Mouse (Mus musculus) ovary, postnatal 14 days (tissue): ENCODE data around the gene Aprt.

Experiments
- DNase-seq: peaks from one replicate; pipeline ENCODE4 v3.0.0; 2022; ENCODE audit warnings: low spot score

Gene Aprt

DNA sequence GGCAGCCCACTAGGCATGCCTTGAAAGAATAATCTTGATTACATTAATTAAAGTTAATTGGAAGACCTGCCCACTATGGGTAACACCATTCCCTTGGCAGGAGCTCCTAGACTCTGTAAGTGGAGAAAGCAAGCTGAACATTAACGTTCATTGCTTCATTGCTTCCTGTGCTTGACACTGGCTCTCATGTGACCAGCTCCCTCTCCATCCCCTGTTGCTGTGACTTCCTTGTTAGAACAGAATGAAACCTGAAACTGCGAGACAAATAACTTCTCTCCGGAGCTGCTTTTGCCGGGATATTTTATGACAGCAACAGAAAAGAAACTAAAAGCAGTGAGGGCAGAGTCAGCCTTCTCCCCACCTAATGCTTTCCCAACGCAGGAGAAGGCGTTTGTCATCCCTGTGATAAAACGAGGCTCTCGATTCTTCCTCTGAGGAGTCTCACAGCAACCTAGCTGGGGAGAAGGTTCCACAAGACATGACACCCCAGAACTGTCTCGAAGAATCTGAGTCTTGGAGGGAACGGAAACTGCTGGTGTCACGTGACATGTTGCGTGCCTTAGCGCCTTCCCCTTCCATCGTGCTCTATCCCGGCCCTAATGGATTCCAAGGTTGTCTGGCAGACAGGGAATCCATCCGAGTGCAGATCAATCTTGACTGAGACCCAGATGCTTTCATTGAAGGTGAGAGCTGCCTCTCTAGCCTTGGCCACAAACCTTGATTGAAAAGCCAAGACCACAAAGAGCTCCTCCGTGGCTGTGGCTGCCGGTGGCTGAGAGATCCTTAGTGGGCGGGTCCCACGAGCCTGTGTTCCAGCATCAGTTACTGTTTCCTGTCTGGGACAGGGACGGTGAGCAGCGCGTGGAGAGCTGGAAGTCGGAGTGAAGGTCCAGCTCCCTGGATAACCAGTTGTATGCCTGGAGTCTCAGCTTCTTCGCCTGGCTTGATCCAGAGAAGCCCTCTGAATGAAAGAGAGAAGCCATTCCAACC lies 12.1 kb downstream of the Aprt start:
- no peak for DNase-seq

DNA sequence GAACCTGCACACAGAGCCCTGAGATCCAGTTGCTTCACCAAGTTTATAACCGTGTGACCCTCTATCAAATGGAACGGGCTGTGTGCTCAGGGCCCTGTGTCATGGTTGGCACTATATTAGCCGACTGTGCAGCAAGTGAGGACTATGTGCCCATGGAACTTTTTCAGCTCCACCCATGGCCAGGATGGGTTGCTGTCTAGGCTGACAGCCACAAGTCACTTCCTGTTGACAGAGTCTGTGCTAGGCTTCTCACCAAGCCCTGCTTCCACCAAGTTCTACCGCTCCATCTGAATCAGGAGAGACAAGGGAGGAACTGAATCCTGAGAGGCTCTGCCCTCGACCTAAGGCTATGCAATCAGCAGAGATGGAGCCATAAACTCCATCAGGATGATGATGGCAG lies 15.5 kb downstream of the Aprt start:
- DNase-seq = no peak

DNA sequence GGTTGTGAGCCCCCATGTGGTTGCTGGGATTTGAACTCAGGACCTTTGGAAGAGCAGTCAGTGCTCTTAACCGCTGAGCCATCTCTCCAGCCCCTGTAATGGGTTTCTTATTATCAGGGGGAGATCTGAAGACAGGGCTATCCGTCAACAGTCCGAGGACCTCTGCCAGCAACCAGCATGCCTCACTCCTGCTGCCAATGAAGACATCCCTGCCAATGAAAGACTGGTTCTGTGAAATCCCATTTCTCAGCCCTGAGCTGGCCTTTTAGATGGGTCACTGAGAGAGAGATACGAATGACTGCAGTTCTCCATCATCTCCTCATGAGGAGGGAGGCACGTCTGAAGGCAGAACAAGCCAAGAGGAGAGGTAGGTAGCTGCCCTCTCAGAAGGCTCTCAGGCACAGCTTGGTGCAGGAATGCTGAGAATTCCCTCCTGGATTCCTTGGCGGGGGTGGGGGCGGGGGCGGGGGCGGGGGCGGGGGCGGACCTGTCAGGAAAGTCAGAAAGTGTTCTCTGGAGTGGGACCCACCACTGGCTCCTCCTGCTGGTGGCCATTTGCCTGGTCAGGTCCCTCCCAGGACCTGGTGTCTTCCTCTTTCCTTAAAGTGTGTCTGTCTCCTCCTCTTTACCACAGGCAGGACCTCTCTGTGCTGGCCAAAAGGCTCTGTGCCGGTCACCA lies 17.9 kb downstream of the Aprt start:
- no peak for DNase-seq

DNA sequence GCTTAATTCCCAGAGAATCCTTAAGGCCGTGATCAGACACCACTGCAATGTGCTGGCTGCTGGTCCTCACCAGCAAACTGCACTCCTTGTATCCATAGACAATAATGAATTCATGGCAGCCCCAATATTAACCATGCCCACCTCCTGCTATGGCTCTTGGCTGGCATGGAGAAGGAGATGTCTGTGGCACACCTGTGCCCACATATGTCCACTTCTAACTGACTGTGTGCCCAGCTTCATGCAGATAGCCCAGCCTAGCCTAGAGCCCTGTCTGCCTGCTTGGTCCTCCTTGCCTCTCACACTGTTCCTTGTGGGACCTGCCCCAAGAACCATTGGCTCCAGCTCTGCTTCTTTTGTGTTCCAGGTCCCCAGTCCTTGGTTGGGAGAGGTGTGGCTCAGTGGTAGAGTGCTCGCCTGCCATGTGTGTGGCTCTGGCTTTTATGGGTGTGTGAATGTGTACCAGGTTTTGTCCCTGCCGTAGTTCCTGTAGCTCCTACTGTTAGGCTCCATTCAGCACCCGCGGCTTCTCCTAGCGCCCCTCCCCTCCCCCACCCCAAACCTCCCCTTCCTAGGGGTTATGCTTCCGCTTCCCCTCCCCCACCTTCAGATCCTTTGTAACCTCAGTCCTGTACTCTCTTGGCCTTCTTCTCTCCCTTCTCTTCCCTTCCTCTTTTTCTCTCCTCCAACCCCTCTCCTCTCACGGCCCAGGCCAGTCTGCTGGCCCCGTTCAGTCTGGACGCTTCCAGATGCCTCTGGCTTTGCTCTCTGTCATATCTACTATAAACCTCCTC lies 19.3 kb downstream of the Aprt start:
- DNase-seq = no peak

- DNase-seq = no peak
Measured at GRCm38 (mm10) chr8:122556030-122557009, 20.4 kb downstream of the Aprt start.

GRCm38 (mm10) chr8:122554786-122555185 lies 21.9 kb downstream of the Aprt start:
- DNase-seq = no peak

DNA sequence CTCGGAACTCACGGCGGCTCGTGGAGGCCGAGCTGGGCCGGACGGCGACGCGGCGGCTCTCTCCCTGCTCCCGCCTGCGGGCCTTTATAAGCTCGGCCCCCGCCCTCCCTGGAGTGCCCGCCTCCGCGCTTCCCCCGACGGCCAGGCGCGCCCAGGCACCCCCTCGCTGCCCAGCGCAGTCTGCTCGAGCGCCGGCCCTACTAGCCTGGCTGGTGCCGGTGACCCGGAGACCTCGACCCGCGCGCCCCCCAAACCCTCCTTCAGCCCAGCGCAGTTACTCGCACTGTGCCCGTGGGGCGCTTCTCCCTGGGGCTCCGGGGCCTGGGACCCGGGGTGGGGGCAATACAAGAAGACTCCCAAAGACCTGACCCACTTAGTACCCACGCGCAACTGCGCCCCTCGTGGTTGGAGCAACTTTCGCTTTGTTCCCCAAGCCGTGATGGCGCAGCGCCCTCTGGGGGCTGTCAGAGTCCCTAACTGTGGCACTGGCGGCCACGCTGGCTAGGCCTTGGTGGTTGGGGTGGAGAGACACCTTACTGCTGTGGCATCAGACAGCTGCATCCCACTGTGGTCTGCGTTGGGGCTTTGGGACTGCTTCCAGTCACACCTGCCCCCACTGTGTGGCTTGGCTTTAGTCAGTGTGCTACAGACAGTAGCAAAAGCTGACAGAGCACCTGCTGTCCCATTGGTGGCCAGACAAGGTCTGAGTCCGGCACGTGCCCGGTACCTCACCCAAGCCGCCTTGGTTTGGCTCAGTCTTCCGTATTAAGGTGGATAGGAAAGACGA lies 25.3 kb downstream of the Aprt start, which contains the start of gene Piezo1:
Gene Piezo1, minus strand, starts transcription at position 65 of the 787 bp plus-strand sequence.
- peak; percentile 94 for DNase-seq

DNA sequence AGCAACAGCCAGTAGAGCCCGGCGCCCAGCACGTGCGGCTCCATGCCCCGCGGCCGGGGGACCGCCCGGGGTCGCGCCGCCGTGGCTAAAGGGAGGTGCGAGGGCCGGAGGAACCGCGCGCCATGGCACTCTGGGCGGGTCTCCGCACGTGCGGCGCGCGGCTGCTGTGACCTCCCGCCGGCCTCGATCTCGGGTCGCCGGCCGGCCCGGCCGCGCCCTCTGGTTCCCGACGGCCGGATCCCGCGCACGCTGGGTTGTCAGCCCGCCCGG lies 25.8 kb downstream of the Aprt start:
- DNase-seq = no peak

DNA sequence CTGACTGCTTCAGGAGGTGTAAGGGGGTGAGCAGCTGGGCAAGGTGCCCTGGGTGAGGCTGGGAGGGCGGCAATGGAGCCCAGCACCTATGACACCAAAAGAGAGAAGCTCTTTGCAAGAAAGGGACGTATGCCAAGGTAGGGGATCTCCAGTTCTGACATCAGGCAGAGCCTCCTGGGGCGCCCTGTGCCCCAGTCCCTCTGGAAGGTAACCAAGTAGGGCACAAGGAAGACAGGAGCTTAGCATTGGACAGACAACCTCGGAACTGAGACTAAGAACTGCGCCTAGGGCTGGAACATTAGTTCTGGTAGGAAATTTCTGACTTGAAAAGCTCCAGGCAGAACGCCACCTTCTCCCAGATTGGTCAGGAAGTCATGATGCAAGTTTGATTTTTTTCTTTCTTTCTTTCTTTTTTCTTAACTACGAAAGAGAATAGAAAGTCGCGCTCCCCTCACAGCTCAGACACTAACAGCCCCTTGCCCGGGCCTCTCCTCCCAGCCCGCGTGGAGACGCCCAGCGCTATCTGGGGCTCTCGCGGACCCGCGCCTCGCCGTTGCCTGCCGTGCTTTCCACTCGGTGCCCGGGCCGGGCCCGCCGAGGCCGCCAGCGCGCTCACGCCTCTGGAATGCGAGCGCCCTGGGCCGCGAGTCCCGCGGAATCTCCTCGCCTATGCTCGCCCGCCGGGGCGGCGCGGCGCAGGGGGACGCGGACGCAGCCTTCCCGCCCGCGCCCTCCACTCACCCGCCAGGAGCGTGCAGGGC lies 26.3 kb downstream of the Aprt start:
- peak; percentile 53 for DNase-seq

DNA sequence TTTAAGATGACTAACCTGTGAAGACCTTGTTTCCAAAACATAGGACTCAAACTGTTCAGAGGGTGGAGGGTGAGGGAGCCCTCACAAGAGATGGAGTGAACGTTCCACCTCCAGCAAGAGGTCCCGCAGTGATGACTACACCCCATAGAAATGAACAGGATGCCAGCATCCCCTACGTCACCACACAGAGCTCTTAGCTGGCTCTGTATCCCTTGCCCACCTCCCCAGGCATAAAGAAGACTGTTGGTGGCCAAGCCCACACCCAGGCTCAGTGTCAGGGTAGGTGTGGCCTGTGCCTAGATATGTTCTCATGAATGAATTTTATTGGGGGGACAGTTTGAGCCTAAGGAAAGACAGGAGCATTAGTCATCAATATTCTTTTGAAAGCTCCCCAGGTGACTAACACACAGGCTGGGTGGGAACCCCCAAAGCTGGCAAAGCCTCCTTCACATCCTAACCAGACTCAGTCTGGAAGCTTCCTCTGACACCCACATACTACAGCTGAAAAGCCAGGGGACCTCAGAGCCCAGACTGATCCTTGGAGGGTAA lies 27.7 kb downstream of the Aprt start:
- no peak for DNase-seq

DNA sequence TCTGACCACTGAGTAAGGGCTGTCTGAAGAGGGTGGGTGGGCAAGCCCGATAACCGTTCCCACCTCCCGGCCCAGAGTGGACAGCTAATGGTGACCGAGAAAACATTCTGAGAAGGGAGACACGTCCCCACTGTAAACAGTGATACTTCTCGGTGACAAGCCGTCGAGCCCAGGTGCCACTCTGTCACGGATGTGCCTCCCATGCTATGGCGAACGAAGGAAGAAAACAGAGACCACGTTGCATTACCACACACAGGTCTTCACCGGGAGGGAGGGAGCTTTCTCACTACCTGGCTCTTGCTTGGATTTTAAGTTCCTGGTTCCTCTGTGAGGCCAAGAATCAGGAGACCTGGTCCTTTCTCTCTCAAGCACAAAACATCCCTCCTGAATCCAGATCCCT lies 28.4 kb downstream of the Aprt start:
- no peak for DNase-seq

- no peak for DNase-seq
Measured at GRCm38 (mm10) chr8:122547815-122548214, 28.9 kb downstream of the Aprt start.

GRCm38 (mm10) chr8:122546811-122547453 lies 29.8 kb downstream of the Aprt start:
- DNase-seq = no peak

DNA sequence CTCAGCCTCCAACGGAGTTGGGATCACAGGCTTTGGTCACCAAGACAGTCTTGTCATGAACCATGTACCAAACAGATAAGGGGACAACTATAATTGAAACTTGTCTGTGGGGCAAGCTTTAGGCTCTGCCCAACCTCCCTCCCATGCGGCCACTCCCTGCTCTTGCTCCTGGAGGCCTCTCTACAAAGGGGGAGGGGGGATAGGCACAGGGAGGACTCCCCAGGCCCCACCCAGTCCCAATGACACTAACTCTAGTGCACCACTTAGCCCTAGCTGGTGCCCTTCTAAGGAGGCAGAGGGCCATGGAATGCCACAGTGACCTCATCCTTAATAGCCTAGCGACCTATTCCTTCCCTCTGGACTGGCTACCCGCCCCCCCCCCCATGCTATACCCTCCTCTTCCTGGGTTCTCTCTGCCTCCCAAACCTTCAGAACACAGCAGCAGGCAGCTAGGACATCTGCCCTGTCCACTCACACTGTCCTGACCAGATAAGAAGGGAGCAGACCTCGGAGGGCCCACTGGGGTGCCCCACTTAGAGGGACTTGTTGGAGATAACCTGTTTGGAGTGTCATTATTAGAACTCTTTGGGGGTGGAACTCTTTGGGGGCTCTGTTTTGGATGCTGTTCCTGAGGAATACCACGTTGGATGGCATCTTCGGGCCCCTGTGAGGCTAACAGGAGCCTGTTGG lies 30.5 kb downstream of the Aprt start:
- no peak for DNase-seq

DNA sequence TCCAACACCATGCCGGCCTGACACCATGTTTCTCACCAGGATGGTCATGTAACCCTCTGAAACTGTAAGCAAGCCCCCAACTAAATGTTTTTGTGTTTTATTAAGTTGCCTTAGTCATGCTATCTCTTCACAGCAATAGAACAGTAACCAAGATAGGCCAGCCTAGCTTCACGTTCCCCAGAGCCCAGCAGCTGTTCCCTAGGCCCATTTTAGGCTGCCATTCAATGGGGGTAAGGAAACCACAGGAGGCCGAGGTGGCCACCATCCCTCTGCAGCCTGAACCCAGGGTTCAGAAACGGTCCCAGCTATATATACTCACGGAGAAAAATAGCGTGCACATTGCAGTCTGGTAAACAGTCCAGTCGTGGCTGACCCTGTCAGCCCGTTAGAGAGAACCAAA lies 32.6 kb downstream of the Aprt start:
- DNase-seq = no peak

GRCm38 (mm10) chr8:122538310-122539076 lies 38.2 kb downstream of the Aprt start:
- no peak for DNase-seq

DNA sequence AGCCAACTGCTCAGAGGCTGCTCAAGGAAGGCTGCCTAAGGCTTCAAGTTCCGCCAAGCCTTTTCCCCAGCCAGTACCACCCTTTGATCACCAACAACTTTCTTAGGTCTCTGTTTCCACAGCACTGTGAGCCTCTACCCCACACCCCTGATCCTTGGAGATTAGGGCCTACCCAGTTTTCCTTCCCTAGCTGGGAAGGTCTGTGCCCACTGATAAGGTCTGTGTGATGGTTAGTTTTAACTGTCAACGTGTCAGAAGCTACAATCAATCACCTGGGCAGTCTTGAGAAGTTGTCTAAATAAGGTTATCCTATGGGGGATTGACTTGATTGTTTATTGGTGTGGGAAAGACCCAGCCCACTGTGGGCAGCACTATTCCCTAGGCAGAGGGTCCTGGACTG lies 38.9 kb downstream of the Aprt start:
- DNase-seq = no peak

DNA sequence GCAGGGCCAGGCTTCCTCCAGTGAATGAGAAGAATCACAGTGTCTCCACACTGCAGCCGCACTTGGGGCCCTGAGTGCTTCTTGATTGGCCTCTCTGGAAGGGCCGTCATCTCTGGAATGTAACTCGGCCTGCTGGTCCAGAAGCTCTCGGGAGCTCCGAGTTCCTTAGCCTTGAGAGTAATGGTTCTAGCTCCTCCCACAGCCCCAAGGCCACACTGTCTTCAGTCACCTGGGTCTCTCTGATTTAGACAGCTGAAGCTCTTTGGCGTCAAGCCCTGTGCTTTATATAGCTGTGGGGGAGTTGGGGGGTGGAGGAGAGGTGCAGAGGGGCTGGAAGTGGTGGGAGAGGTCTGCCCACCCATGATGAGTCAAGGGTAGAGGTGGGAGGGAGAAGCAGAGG lies 39.7 kb downstream of the Aprt start:
- DNase-seq = no peak
